Mouse (Mus musculus) erythroblast, embryonic 14.5 days (primary cell): ENCODE measurements at regions not wholly inside any gene's neighbourhood (a gene's known extent, or its start where the extent isn't known, plus 50 kb on each side); places are given as distances from the start of the nearest gene placed in this dataset.

ENCODE experiments used
- GATA1 ChIP-seq: IDR thresholded peaks from 2 replicates; pipeline ENCODE4 v1.6.1; 2012; ENCODE audit warnings: low read length, inconsistent platforms, mixed read lengths
- TAL1 ChIP-seq: IDR thresholded peaks from 3 replicates; pipeline ENCODE4 v1.6.1; 2012; ENCODE audit warnings: low read length, inconsistent platforms, mixed read lengths

- TF ChIP-seq TAL1 (no peak), GATA1 (no peak)
Observed at GRCm38 (mm10) chr11:20899766-20900165, 68.9 kb upstream of the Lgalsl start.
